Mouse (Mus musculus): ENCODE data around the gene Efcab12. TPM values are rescaled to one million over a fixed set of nuclear protein-coding genes. Genes with fewer than 3 reads are reported as not detected.

Gene Efcab12
- polyA plus RNA-seq, 1 experiment from 2014 or later = 2.3 TPM

- no peak overlapping the region for H3K4me3 ChIP-seq
- H3K9ac ChIP-seq = no peak overlapping the region
- no peak overlapping the region for H3K27ac ChIP-seq
- no peaks in the 10 kb centered on the region for H3K9me3 ChIP-seq (replicated peaks)
- H3K4me2 ChIP-seq (replicated peaks) = no peak overlapping the region
- 76% methylated on average over 10 of the region's 10 CpGs for WGBS
- H3K27me3 ChIP-seq = no peaks in the 10 kb centered on the region
- peaks cover 20% of the 10 kb centered on the region for H3K4me1 ChIP-seq
- no peak for ATAC-seq (ENCODE audit: low FRiP score)
- peaks cover 72% of the 10 kb centered on the region for H3K36me3 ChIP-seq
These were observed 33.6 kb downstream of the Efcab12 start for GRCm38 (mm10) chr6:115804432-115805192.

- Histone ChIP-seq H3K27me3 (no peaks in the 10 kb centered on the region), H3K4me1 (peaks cover 20% of the 10 kb centered on the region), H3K9ac (no peak overlapping the region), H3K27ac (no peak overlapping the region), H3K9me3 (replicated peaks) (no peaks in the 10 kb centered on the region), H3K4me2 (replicated peaks) (no peak overlapping the region), H3K4me3 (no peak overlapping the region), H3K36me3 (peaks cover 81% of the 10 kb centered on the region)
- WGBS = 46% methylated on average over 16 of the region's 16 CpGs
- ATAC-seq (ENCODE audit: low FRiP score) = peak; percentile 31; the same call in 1 of the 2 replicates
These were observed 34.5 kb downstream of the Efcab12 start for GRCm38 (mm10) chr6:115803541-115804382.

- H3K4me3 ChIP-seq = no peak overlapping the region
- no peak for ATAC-seq (ENCODE audit: low FRiP score)
- no peak overlapping the region for H3K9ac ChIP-seq
- H3K9me3 ChIP-seq (replicated peaks) = no peaks in the 10 kb centered on the region
- peaks cover 13% of the 10 kb centered on the region for H3K4me1 ChIP-seq
- no peaks in the 10 kb centered on the region for H3K27me3 ChIP-seq
- no peak overlapping the region for H3K27ac ChIP-seq
- H3K36me3 ChIP-seq = peaks cover 95% of the 10 kb centered on the region
- no peak overlapping the region for H3K4me2 ChIP-seq (replicated peaks)
- WGBS = 95% methylated on average over 3 of the region's 3 CpGs
These were observed 36.4 kb downstream of the Efcab12 start for GRCm38 (mm10) chr6:115801811-115802210.

- no peaks in the 10 kb centered on the region for H3K27me3 ChIP-seq
- H3K9ac ChIP-seq = 0 out of 2 replicates have a peak overlapping the region, but pooled peaks have one; percentile 25
- no peak overlapping the region for H3K4me2 ChIP-seq (replicated peaks)
- 91% methylated on average over 21 of the region's 21 CpGs for WGBS
- peaks cover 94% of the 10 kb centered on the region for H3K36me3 ChIP-seq
- H3K27ac ChIP-seq = no peak overlapping the region
- H3K4me1 ChIP-seq = no peaks in the 10 kb centered on the region
- ATAC-seq (ENCODE audit: low FRiP score) = no peak
- no peaks in the 10 kb centered on the region for H3K9me3 ChIP-seq (replicated peaks)
- no peak overlapping the region for H3K4me3 ChIP-seq
These were observed 45.5 kb downstream of the Efcab12 start for GRCm38 (mm10) chr6:115792691-115793215.

- no peak for ATAC-seq (ENCODE audit: low FRiP score)
- WGBS = 91% methylated on average over 34 of the region's 34 CpGs
- no peak overlapping the region for H3K4me2 ChIP-seq (replicated peaks)
- no peaks in the 10 kb centered on the region for H3K4me1 ChIP-seq
- no peak overlapping the region for H3K4me3 ChIP-seq
- H3K27ac ChIP-seq = no peak overlapping the region
- H3K27me3 ChIP-seq = no peaks in the 10 kb centered on the region
- H3K9me3 ChIP-seq (replicated peaks) = no peaks in the 10 kb centered on the region
- H3K9ac ChIP-seq = peak overlapping the region; percentile 29; the same call in 1 of the 2 replicates
- H3K36me3 ChIP-seq = peaks cover 94% of the 10 kb centered on the region
These were observed 46.1 kb downstream of the Efcab12 start for GRCm38 (mm10) chr6:115791842-115792686.

GRCm38 (mm10) chr6:115791016-115791415 lies 47.2 kb downstream of the Efcab12 start:
- no peak overlapping the region for H3K9ac ChIP-seq
- no peak for ATAC-seq (ENCODE audit: low FRiP score)
- peaks cover 94% of the 10 kb centered on the region for H3K36me3 ChIP-seq
- 83% methylated on average over 10 of the region's 10 CpGs for WGBS
- no peak overlapping the region for H3K4me3 ChIP-seq
- no peaks in the 10 kb centered on the region for H3K4me1 ChIP-seq
- H3K9me3 ChIP-seq (replicated peaks) = no peaks in the 10 kb centered on the region
- H3K4me2 ChIP-seq (replicated peaks) = no peak overlapping the region
- H3K27me3 ChIP-seq = no peaks in the 10 kb centered on the region
- no peak overlapping the region for H3K27ac ChIP-seq

- no peak for ATAC-seq (ENCODE audit: low FRiP score)
- H3K4me1 ChIP-seq = peaks cover 2% of the 10 kb centered on the region; the same call in 1 of the 2 replicates
- H3K36me3 ChIP-seq = peaks cover 85% of the 10 kb centered on the region
- no peak overlapping the region for H3K9ac ChIP-seq
- H3K9me3 ChIP-seq (replicated peaks) = no peaks in the 10 kb centered on the region
- H3K4me2 ChIP-seq (replicated peaks) = no peak overlapping the region
- no peaks in the 10 kb centered on the region for H3K27me3 ChIP-seq
- no peak overlapping the region for H3K27ac ChIP-seq
- no peak overlapping the region for H3K4me3 ChIP-seq
- 88% methylated on average over 3 of the region's 3 CpGs for WGBS
These were observed 55.4 kb downstream of the Efcab12 start for GRCm38 (mm10) chr6:115782781-115783180.

GRCm38 (mm10) chr6:115776363-115776762 lies 61.8 kb downstream of the Efcab12 start:
- WGBS = 70% methylated on average over 9 of the region's 9 CpGs

GRCm38 (mm10) chr6:115775838-115776237 lies 62.4 kb downstream of the Efcab12 start:
- H3K27ac ChIP-seq = peak overlapping the region; percentile 79; the same call in 1 of the 2 replicates
- peak overlapping the region; percentile 89 for H3K9ac ChIP-seq
- ATAC-seq (ENCODE audit: low FRiP score) = no peak
- H3K27me3 ChIP-seq = no peaks in the 10 kb centered on the region
- H3K4me2 ChIP-seq (replicated peaks) = peak overlapping the region; percentile 80
- H3K4me3 ChIP-seq = peak overlapping the region; percentile 79
- no peaks in the 10 kb centered on the region for H3K9me3 ChIP-seq (replicated peaks)
- H3K4me1 ChIP-seq = peaks cover 30% of the 10 kb centered on the region
- 49% methylated on average over 3 of the region's 3 CpGs for WGBS
- peaks cover 15% of the 10 kb centered on the region for H3K36me3 ChIP-seq

More at GRCm38 (mm10) chr6:115776363-115776762, 61.8 kb downstream of the Efcab12 start:
- H3K27ac ChIP-seq = no peak overlapping the region; the same call in 1 of the 2 replicates
- H3K9ac ChIP-seq = peak overlapping the region; percentile 89
- H3K27me3 ChIP-seq = no peaks in the 10 kb centered on the region
- H3K4me2 ChIP-seq (replicated peaks) = peak overlapping the region; percentile 80
- H3K4me3 ChIP-seq = peak overlapping the region; percentile 79; the same call in 1 of the 2 replicates
- peaks cover 21% of the 10 kb centered on the region for H3K36me3 ChIP-seq
- no peak for ATAC-seq (ENCODE audit: low FRiP score)
- peaks cover 30% of the 10 kb centered on the region for H3K4me1 ChIP-seq
- no peaks in the 10 kb centered on the region for H3K9me3 ChIP-seq (replicated peaks)

- ATAC-seq (ENCODE audit: low FRiP score) = peak; percentile 84
- peak within 1 kb of the TSS; percentile 79 for H3K27ac ChIP-seq
- 1% methylated on average over 15 of the region's 28 CpGs for WGBS
These were observed 63.7 kb downstream of the Efcab12 start, which contains the start of gene Cand2 for GRCm38 (mm10) chr6:115774501-115774921. TSS of gene Cand2 (plus strand) at chr6:115774538.

GRCm38 (mm10) chr6:115773966-115774413 lies 64.2 kb downstream of the Efcab12 start:
- Histone ChIP-seq H3K4me1 (peaks cover 30% of the 10 kb centered on the region), H3K4me2 (replicated peaks) (peak overlapping the region; percentile 80), H3K4me3 (peak overlapping the region; percentile 79), H3K9ac (peak overlapping the region; percentile 28), H3K9me3 (replicated peaks) (no peaks in the 10 kb centered on the region), H3K36me3 (peaks cover 7% of the 10 kb centered on the region; the same call in 1 of the 2 replicates), H3K27me3 (no peaks in the 10 kb centered on the region), H3K27ac (peak overlapping the region; percentile 69)
- 3% methylated on average over 14 of the region's 14 CpGs for WGBS
- ATAC-seq (ENCODE audit: low FRiP score) = peak; percentile 87

More at GRCm38 (mm10) chr6:115774501-115774921, 63.7 kb downstream of the Efcab12 start, which contains the start of gene Cand2:
- Histone ChIP-seq H3K9me3 (replicated peaks) (no peaks in the 10 kb centered on the region), H3K4me3 (peak within 1 kb of the TSS; percentile 79), H3K27me3 (no peaks in the 10 kb centered on the region), H3K9ac (peak within 1 kb of the TSS; percentile 89), H3K36me3 (peaks cover 9% of the 10 kb centered on the region; the same call in 1 of the 2 replicates), H3K4me2 (replicated peaks) (peak within 1 kb of the TSS; percentile 80), H3K4me1 (peaks cover 30% of the 10 kb centered on the region)
